Mouse (Mus musculus): ENCODE data around the gene Sctr. TPM values are rescaled to one million over a fixed set of nuclear protein-coding genes. Genes with fewer than 3 reads are reported as not detected.

Gene Sctr
- total RNA-seq, 4 experiments from 2014 or later = 9.9 to 17.6 (median 12.3) TPM

DNA sequence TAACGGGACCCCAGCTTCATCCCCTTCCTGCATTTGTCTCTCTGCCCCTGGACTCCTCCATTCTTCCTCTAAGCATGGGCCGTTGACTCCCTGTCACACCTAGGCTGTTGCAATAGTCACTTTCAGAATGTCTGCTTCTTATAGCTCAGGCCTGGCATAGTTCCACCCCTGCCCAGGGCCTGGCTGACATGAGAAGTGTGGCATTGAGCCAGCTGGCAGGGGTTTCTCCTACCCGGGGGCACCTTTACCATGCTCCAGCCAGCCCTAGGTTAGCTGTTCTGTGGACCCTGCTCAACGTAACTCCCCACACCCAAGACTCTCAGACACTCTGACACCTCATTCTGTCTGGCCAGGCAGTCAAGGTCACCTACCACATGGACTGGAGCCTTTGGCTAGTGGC lies 21.0 kb downstream of the Sctr start:
- no peak for DNase-seq

GRCm38 (mm10) chr1:120030474-120030873 lies 23.8 kb downstream of the Sctr start:
- no peak for DNase-seq

DNA sequence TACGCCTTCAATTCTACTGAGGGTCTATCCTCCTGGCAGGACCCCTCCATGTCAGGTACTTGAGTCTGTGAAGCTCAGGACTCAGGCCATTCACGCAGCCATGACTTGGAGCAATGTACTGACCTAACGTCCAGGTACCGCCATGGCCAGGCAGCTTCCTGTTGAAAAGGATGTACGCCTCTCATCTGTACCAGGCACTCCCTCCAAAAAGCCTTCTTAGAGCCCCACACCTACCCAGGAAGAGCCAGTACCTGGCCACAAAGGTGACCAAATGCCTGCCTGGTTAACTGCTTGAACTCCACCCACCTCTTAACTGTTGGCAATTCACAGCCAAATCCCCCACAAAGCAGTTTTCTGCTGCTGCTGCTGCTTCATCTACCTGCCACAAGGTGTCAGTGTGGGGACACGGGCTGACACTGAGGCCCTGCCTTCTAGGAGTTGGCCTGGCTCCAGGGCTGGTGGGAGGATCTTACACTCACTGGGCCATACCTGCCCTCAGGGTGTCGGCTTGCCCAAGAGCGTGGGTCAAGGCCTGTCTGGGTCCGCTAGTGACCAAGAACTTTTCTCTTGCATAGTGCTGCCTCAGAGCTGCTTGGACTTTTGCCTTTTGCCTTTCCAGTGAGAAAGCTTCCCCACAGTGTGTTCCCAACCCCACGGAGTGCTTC lies 26.2 kb downstream of the Sctr start:
- DNase-seq = peak; percentile 70

DNA sequence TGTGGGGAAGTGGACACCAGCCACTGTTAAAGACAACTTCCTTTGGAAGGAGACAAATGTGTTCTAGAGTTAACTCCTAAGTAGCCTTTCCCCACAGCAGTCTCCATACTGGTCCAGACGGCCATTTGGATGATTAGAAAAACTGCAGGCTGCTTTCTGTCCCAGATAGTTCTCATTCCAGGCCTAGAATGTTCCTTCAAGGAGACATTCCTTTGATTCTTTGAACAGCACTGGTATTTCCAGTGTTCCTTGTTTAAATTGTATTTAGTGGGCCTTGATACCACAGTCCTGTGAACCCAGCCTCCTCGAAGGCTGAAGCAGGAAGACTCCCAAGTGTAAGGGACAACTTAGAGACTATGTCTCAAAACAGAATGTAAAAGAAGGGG lies 26.8 kb downstream of the Sctr start:
- no peak for DNase-seq

GRCm38 (mm10) chr1:120034793-120035192 lies 28.1 kb downstream of the Sctr start:
- DNase-seq = no peak

DNA sequence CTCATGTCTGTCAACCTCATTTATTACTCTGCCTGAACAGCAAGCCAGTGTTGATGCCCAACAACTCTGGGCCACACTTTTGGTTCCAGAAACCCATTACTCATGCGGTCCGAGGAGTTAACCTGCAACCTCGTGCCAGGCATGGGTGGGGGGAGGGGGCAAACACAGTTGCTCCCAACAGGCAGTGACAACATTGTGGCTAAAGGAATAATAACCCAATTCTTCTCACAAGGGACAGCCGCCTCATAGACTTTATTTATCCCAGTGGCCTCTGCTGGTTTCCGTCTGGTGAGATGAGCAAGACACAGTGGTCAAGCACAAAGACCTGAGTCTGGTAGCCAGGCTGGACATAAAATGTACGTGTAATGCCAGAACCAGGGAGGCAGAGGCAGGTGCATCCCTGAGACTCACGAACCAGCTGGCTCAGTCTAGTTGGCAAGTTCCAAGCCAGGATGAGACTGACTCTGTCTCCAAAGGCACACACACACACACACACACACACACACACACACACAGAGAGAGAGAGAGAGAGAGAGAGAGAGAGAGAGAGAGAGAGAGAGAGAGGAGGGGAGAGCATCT lies 28.9 kb downstream of the Sctr start:
- no peak for DNase-seq

DNA sequence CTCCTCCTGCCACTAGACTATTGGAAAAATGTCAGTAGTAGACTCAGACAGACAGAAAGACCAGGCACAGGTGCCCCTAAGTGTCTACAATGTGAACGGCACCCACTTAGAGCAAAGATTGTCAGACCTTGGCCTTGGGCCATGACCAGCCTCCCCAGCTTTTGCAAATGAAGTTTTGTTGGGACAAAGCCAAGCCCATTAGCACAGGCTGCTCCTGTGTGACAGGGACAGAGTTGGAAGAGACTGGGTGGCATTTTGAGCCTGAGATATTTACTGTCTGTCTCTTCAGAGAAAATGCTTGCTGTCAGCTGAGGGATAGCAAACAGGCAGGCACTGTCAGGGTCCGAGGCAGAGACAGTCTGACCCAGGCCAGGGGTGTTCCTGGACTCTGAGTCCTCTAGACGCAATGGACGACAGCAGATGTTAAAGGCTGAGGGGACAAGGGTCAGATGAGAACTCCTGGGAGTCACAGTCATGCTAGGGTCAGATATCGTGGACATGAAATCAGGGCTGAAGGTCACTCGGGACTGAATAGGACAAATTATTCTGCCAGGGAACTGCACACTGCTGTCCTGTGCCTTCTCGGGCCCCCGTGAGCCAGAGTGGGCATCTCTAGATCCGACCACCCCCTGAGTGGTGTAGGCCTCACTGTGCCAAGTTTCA lies 30.5 kb downstream of the Sctr start:
- DNase-seq = peak; percentile 26

DNA sequence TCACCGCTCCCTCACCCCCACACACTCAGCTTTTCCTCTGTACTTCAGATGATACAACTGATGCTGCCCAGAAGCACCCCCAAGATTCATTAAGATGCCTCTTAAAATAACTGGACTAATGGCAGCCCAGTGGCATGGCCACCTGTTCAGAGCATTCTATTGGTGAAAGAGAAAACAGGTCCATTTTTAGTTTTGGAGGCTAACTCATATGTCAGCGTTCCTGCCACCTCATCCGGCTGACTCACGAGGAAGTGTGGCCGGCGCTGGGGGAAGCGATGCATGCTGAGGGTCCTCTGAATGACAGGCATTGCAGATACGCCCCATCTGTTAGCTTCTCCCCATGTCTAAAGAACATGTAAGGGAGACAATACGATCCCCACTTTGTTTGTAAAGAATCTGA lies 31.9 kb downstream of the Sctr start:
- DNase-seq = no peak

DNA sequence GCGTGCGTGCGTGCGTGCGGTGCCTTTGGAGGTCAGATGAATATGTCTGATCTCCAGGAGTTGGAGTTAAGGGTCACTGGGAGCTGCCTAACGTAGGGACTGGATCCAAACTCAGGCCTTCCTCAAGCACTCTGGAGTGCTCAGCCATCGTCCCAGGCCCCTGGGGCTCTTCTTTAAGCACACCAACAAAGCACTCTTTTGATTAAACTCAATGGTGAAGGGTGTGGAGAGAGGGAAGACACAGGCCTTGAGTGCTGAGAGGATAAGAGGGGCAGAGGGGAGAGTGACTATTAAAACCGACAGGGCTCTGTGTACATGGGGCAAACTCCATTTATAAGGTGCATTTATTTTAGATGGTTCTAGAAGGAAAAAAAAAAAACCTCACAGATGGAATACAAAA lies 35.7 kb downstream of the Sctr start:
- no peak for DNase-seq

- no peak for DNase-seq
Observed at GRCm38 (mm10) chr1:120044584-120044983, 37.9 kb downstream of the Sctr start.

GRCm38 (mm10) chr1:120047325-120047724 lies 40.6 kb downstream of the Sctr start:
- DNase-seq = no peak

- DNase-seq = no peak
Observed at GRCm38 (mm10) chr1:120051070-120051469, 44.4 kb downstream of the Sctr start.

GRCm38 (mm10) chr1:120054997-120055396 lies 48.3 kb downstream of the Sctr start:
- peak; percentile 75 for DNase-seq

GRCm38 (mm10) chr1:120055475-120055874 lies 48.8 kb downstream of the Sctr start:
- no peak for DNase-seq

DNA sequence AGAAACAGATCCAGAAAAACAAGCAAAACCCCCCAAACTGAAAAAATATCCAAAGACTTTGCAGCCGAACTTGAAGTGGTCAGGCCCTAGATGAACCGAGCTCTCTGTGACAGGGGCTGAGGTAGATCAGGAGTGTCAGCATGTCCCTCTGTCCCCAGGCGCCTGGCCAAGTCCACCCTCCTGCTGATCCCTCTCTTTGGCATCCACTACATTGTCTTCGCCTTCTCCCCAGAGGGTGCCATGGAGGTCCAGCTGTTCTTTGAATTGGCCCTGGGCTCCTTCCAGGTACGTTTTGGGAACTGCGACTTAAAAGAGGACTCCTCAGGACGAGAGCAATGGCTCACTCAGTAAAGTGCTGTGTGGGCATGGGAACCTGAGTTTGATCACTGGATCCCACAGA lies 49.5 kb downstream of the Sctr start:
- no peak for DNase-seq

DNA sequence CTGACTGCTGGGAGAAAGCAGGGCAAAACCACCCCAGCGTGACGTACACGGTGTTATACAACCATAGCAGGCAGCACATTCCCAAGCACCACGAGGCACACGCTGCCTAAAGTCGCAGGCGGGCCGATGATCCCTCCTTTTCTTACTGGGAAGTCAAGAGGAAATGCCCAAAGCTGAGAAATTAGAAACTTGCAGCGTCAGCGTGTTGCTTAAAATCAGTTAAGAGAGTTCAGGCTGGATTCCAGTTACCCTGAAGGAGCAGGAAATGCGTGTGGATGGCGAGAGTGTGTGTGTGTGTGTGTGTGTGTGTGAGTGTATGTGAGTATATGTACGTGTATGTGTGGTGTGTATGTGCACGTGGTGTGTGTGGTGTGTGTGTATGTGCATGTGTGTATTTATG lies 50.4 kb downstream of the Sctr start:
- DNase-seq = no peak

GRCm38 (mm10) chr1:120057674-120058430 lies 51.2 kb downstream of the Sctr start:
- DNase-seq = no peak

GRCm38 (mm10) chr1:120060687-120061086 lies 54.0 kb downstream of the Sctr start:
- no peak for DNase-seq

- DNase-seq = no peak
Observed at GRCm38 (mm10) chr1:120062231-120062630, 55.5 kb downstream of the Sctr start.

GRCm38 (mm10) chr1:120064036-120064682 lies 57.5 kb downstream of the Sctr start:
- no peak for DNase-seq

- DNase-seq = no peak
Observed at GRCm38 (mm10) chr1:120066159-120066558, 59.5 kb downstream of the Sctr start.

DNA sequence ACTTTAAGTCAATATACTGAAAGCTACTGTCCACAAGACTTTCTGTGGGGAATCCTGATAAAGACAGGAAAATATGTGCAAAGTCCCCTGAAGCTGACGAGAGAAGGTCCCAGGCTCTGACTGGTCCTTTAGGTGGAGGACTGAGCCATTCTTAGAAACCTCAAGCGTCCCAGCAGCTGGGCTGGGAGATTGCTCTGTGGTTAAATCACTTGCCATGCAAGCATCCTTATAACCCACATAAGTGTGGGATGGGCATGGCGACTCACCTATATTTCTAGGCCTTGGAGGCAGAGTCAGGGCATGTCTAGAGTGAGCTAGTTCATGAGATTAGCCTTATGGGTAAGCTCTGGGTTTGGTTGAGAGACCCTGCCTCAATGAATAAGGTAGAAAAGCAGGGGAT lies 59.9 kb downstream of the Sctr start:
- DNase-seq = no peak

DNA sequence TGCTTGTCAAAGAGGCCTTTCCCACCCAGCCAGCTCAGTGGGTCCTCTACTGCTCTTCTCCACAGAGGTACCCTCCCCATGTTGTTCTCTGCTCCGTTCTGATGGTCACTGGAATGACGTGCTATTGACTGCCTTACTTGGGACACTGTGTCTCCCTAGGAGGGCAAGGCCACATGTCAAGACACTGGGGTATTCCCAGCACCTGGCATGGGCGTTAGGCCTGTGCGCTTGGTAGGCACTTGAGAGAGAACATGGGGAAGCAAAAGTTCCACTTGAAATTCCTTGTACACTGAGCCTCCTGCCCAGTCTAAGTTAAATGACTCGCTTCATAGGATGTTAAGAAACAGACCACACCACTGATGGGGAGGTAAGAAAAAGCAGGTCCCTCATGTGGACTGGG lies 62.4 kb downstream of the Sctr start:
- DNase-seq = no peak
